Mouse (Mus musculus): ENCODE results near the gene Crhr2. TPM values are rescaled to one million over a fixed set of nuclear protein-coding genes. Genes with fewer than 3 reads are reported as not detected.

Crhr2 gene
- polyA plus RNA-seq, 1 experiment from 2014 or later: 1.9 TPM

DNA sequence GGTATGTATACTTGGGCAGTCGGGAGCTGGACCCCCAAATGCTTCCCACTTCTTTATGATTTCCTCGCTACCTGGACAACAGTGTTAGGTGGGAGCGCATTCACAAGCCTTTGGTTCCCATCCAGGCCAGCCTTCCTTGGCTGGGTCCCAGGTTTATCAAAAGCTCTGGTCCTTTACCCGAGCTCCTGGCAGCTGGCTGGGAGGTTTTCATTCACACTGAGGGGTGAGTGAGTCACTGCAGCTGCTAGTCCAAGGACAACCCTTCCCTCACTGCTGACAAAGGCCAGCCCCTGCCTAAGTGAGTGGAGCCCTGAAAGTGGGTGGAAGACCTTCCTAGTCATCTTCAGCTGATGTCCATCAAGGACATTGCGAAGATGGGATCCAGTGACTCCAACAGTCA lies 34.8 kb downstream of the Crhr2 start:
- Histone ChIP-seq H3K36me3 (ENCODE audit: control insufficient read depth, insufficient read depth, low read length) (no peaks in the 10 kb centered on the region), H3K4me2 (ENCODE audit: low read length) (no peak overlapping the region), H3K9ac (ENCODE audit: low read depth, low read length) (no peak overlapping the region), H3K9me3 (replicated peaks; ENCODE audit: control insufficient read depth, low read length, poor library complexity, severe bottlenecking) (no peaks in the 10 kb centered on the region), H3K27ac (ENCODE audit: low read length) (no peak overlapping the region), H3K4me1 (ENCODE audit: control insufficient read depth, insufficient read depth, low read length) (no peaks in the 10 kb centered on the region), H3K4me3 (ENCODE audit: low read depth, low read length) (no peak overlapping the region), H3K27me3 (ENCODE audit: control insufficient read depth, insufficient read depth, low read depth, low read length) (no peaks in the 10 kb centered on the region)
- WGBS: 73% methylated on average over 5 of the region's 5 CpGs
- ATAC-seq: no peak

GRCm38 (mm10) chr6:55093431-55094146 lies 39.2 kb downstream of the Crhr2 start:
- no peak for ATAC-seq
- Histone ChIP-seq H3K4me2 (ENCODE audit: low read length) (no peak overlapping the region), H3K27me3 (ENCODE audit: control insufficient read depth, insufficient read depth, low read depth, low read length) (no peaks in the 10 kb centered on the region), H3K27ac (ENCODE audit: low read length) (no peak overlapping the region), H3K4me1 (ENCODE audit: control insufficient read depth, insufficient read depth, low read length) (no peaks in the 10 kb centered on the region), H3K4me3 (ENCODE audit: low read depth, low read length) (no peak overlapping the region), H3K36me3 (ENCODE audit: control insufficient read depth, insufficient read depth, low read length) (no peaks in the 10 kb centered on the region), H3K9me3 (replicated peaks; ENCODE audit: control insufficient read depth, low read length, poor library complexity, severe bottlenecking) (no peaks in the 10 kb centered on the region), H3K9ac (ENCODE audit: low read depth, low read length) (no peak overlapping the region)
- 87% methylated on average over 6 of the region's 6 CpGs for WGBS

DNA sequence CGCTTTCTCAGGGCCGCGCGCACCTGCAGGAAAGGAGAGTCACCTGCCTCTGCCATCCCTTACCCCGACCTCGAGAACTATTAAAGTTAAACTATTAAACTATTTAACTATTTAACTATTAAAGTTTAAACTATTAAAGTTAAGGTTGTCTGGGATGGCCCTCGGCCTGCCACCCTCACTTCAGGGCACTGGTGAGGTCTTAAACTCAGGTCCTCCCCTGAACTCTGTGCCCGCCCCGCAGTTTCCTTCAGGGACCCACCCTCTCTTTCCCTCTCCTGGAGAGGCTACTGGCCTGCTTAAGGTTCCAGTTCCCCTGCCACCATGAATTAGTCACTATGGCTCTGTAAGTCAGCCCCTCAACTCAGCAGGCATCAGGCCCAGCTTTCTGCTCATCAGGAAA lies 41.4 kb downstream of the Crhr2 start:
- Histone ChIP-seq H3K27ac (ENCODE audit: low read length) (no peak overlapping the region), H3K27me3 (ENCODE audit: control insufficient read depth, insufficient read depth, low read depth, low read length) (no peaks in the 10 kb centered on the region), H3K4me1 (ENCODE audit: control insufficient read depth, insufficient read depth, low read length) (no peaks in the 10 kb centered on the region), H3K9ac (ENCODE audit: low read depth, low read length) (no peak overlapping the region), H3K9me3 (replicated peaks; ENCODE audit: control insufficient read depth, low read length, poor library complexity, severe bottlenecking) (no peaks in the 10 kb centered on the region), H3K4me2 (ENCODE audit: low read length) (no peak overlapping the region), H3K36me3 (ENCODE audit: control insufficient read depth, insufficient read depth, low read length) (no peaks in the 10 kb centered on the region), H3K4me3 (ENCODE audit: low read depth, low read length) (no peak overlapping the region)
- WGBS: 92% methylated on average over 9 of the region's 9 CpGs
- ATAC-seq: no peak

- WGBS: 47% methylated on average over 4 of the region's 4 CpGs
- Histone ChIP-seq H3K27me3 (ENCODE audit: control insufficient read depth, insufficient read depth, low read depth, low read length) (no peaks in the 10 kb centered on the region), H3K36me3 (ENCODE audit: control insufficient read depth, insufficient read depth, low read length) (no peaks in the 10 kb centered on the region), H3K9me3 (replicated peaks; ENCODE audit: control insufficient read depth, low read length, poor library complexity, severe bottlenecking) (no peaks in the 10 kb centered on the region), H3K4me1 (ENCODE audit: control insufficient read depth, insufficient read depth, low read length) (no peaks in the 10 kb centered on the region), H3K4me2 (ENCODE audit: low read length) (no peak overlapping the region), H3K9ac (ENCODE audit: low read depth, low read length) (no peak overlapping the region), H3K27ac (ENCODE audit: low read length) (no peak overlapping the region), H3K4me3 (ENCODE audit: low read depth, low read length) (no peak overlapping the region)
- no peak for ATAC-seq
Observed at GRCm38 (mm10) chr6:55090639-55091038, 42.2 kb downstream of the Crhr2 start.

DNA sequence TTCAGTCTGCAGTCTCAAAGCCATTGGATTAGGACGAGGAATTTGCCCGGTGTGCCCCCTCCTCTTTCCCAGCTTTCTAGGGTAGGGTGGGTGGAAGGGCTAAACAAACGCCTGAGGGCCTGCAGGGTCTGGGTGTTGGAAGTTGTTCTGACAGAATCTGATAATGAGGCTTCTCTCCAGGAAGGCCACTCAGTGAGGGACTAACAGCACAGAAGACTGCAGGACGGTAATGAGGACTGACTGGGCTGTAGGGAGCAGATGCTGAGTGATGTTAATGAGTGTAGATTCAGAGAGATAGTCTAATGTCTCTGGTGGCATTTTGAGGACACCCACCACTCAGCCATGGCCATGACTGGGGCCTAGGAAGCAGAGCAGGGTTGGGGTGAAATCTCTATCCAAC lies 45.5 kb downstream of the Crhr2 start:
- Histone ChIP-seq H3K27me3 (ENCODE audit: control insufficient read depth, insufficient read depth, low read depth, low read length) (no peaks in the 10 kb centered on the region), H3K4me2 (ENCODE audit: low read length) (no peak overlapping the region), H3K9ac (ENCODE audit: low read depth, low read length) (no peak overlapping the region), H3K36me3 (ENCODE audit: control insufficient read depth, insufficient read depth, low read length) (no peaks in the 10 kb centered on the region), H3K9me3 (replicated peaks; ENCODE audit: control insufficient read depth, low read length, poor library complexity, severe bottlenecking) (no peaks in the 10 kb centered on the region), H3K4me1 (ENCODE audit: control insufficient read depth, insufficient read depth, low read length) (no peaks in the 10 kb centered on the region), H3K4me3 (ENCODE audit: low read depth, low read length) (no peak overlapping the region), H3K27ac (ENCODE audit: low read length) (no peak overlapping the region)
- 40% methylated on average over 4 of the region's 4 CpGs for WGBS
- ATAC-seq: peak; percentile 36; the same call in 1 of the 2 replicates

GRCm38 (mm10) chr6:55082261-55083051 lies 50.4 kb downstream of the Crhr2 start:
- peak; percentile 32; the same call in 1 of the 2 replicates for ATAC-seq
- no peak overlapping the region for H3K27ac ChIP-seq (ENCODE audit: low read length)

DNA sequence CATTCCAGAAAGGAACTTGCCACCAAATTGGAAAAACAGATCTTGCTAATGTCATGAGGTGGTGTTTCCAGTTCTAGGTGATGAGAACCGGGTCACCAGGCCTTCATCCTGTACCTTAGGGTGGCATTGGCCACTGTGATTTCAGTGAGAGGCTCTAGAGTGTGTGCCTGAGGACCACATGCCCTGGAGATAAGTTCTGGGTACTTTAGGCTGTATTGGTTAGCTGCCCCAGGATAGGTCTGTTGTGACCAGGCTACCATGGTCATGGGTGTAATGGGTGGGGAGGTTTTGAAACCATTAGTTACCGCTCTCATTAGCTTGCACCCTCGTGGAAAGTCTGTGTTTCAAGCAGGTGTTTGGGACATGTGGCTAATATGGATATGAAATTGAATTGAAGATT lies 51.4 kb downstream of the Crhr2 start:
- no peaks in the 10 kb centered on the region for H3K9me3 ChIP-seq (replicated peaks; ENCODE audit: control insufficient read depth, low read length, poor library complexity, severe bottlenecking)

More at GRCm38 (mm10) chr6:55082261-55083051, 50.4 kb downstream of the Crhr2 start:
- no peaks in the 10 kb centered on the region for H3K9me3 ChIP-seq (replicated peaks; ENCODE audit: control insufficient read depth, low read length, poor library complexity, severe bottlenecking)
- no peaks in the 10 kb centered on the region for H3K4me1 ChIP-seq (ENCODE audit: control insufficient read depth, insufficient read depth, low read length)
- H3K9ac ChIP-seq (ENCODE audit: low read depth, low read length): no peak overlapping the region
- H3K27me3 ChIP-seq (ENCODE audit: control insufficient read depth, insufficient read depth, low read depth, low read length): no peaks in the 10 kb centered on the region
- no peak overlapping the region for H3K4me3 ChIP-seq (ENCODE audit: low read depth, low read length)
- no peak overlapping the region for H3K4me2 ChIP-seq (ENCODE audit: low read length)
- H3K36me3 ChIP-seq (ENCODE audit: control insufficient read depth, insufficient read depth, low read length): peaks cover 31% of the 10 kb centered on the region
- WGBS: 82% methylated on average over 7 of the region's 7 CpGs

DNA sequence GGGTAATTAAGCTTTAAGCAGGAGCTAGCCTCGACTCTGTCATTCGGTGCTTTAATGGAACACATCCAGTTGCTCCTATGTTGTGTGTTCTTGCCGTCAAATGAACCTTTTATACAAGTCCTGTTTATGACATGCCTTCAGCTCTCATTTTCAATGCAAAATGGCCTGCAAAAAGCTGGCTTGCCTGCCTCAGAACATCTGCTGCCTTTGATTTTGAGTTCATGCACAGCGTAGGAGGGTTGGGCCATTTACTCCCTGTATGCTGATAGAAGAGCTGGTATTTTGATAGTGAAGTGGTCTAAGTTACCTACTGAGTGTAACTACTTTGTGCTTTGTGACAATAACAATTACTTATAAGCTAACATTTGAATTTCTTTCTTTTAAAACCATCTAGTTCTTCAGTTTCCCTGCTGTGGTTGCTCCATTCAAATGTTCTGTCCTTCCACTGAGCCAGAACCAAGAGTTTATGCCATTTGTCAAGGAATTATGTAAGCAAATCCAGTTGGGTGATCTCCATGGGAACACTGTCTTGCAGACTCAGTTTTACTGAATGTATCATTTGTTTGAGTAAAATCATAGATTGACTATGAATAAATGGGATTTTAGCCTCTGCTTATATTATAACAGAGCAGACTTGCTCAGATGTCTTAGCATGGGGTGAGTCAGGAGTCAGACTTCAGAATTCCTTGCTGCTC lies 56.1 kb downstream of the Crhr2 start:
- Histone ChIP-seq H3K9me3 (replicated peaks; ENCODE audit: control insufficient read depth, low read length, poor library complexity, severe bottlenecking) (no peaks in the 10 kb centered on the region), H3K27me3 (ENCODE audit: control insufficient read depth, insufficient read depth, low read depth, low read length) (no peaks in the 10 kb centered on the region), H3K4me2 (ENCODE audit: low read length) (no peak overlapping the region), H3K36me3 (ENCODE audit: control insufficient read depth, insufficient read depth, low read length) (peaks cover 58% of the 10 kb centered on the region), H3K4me1 (ENCODE audit: control insufficient read depth, insufficient read depth, low read length) (no peaks in the 10 kb centered on the region), H3K9ac (ENCODE audit: low read depth, low read length) (no peak overlapping the region), H3K27ac (ENCODE audit: low read length) (no peak overlapping the region), H3K4me3 (ENCODE audit: low read depth, low read length) (no peak overlapping the region)
- ATAC-seq: no peak
- WGBS: 87% methylated on average over 4 of the region's 4 CpGs

More for the DNA sequence above, 51.4 kb downstream of the Crhr2 start:
- Histone ChIP-seq H3K4me1 (ENCODE audit: control insufficient read depth, insufficient read depth, low read length) (no peaks in the 10 kb centered on the region), H3K4me2 (ENCODE audit: low read length) (no peak overlapping the region), H3K27ac (ENCODE audit: low read length) (no peak overlapping the region), H3K4me3 (ENCODE audit: low read depth, low read length) (no peak overlapping the region), H3K27me3 (ENCODE audit: control insufficient read depth, insufficient read depth, low read depth, low read length) (no peaks in the 10 kb centered on the region), H3K9ac (ENCODE audit: low read depth, low read length) (no peak overlapping the region), H3K36me3 (ENCODE audit: control insufficient read depth, insufficient read depth, low read length) (peaks cover 41% of the 10 kb centered on the region)
- no peak for ATAC-seq
- 91% methylated on average over 3 of the region's 3 CpGs for WGBS

- Histone ChIP-seq H3K36me3 (ENCODE audit: control insufficient read depth, insufficient read depth, low read length) (peaks cover 46% of the 10 kb centered on the region), H3K27ac (ENCODE audit: low read length) (no peak overlapping the region), H3K4me1 (ENCODE audit: control insufficient read depth, insufficient read depth, low read length) (no peaks in the 10 kb centered on the region), H3K9ac (ENCODE audit: low read depth, low read length) (no peak overlapping the region), H3K4me3 (ENCODE audit: low read depth, low read length) (no peak overlapping the region), H3K4me2 (ENCODE audit: low read length) (no peak overlapping the region), H3K9me3 (replicated peaks; ENCODE audit: control insufficient read depth, low read length, poor library complexity, severe bottlenecking) (no peaks in the 10 kb centered on the region), H3K27me3 (ENCODE audit: control insufficient read depth, insufficient read depth, low read depth, low read length) (no peaks in the 10 kb centered on the region)
- ATAC-seq: no peak
- 88% methylated on average over 2 of the region's 2 CpGs for WGBS
Observed at GRCm38 (mm10) chr6:55065903-55066302, 66.9 kb downstream of the Crhr2 start.

Measured in midbrain, embryonic 16.5 days (tissue).